Mouse (Mus musculus): Measurements from ENCODE around the gene Atg14. TPM values are rescaled to one million over a fixed set of nuclear protein-coding genes. Genes with fewer than 3 reads are reported as not detected.

Gene Atg14
- total RNA-seq, 2 experiments from 2014 or later = 14.7 to 15.1 TPM

GRCm38 (mm10) chr14:47510244-47510643, 60.2 kb downstream of the Atg14 start:
- no peak for DNase-seq (ENCODE audit: low spot score in 2 of 2)

- peak in 1 of 2 experiments; percentile 44 for DNase-seq (ENCODE audit: low spot score in 2 of 2)
Measured at GRCm38 (mm10) chr14:47508035-47508434, 62.4 kb downstream of the Atg14 start.

- peak in 1 of 2 experiments; percentile 54 for DNase-seq (ENCODE audit: low spot score in 2 of 2)
Measured at GRCm38 (mm10) chr14:47506676-47507075, 63.8 kb downstream of the Atg14 start.

GRCm38 (mm10) chr14:47504036-47504435, 66.4 kb downstream of the Atg14 start:
- no peak for DNase-seq (ENCODE audit: low spot score in 2 of 2)

- DNase-seq (ENCODE audit: low spot score in 2 of 2) = no peak
Measured at GRCm38 (mm10) chr14:47498632-47499031, 71.8 kb downstream of the Atg14 start.

- no peak for DNase-seq (ENCODE audit: low spot score in 2 of 2)
Measured at GRCm38 (mm10) chr14:47497166-47497565, 73.3 kb downstream of the Atg14 start.

GRCm38 (mm10) chr14:47495951-47496350, 74.5 kb downstream of the Atg14 start:
- DNase-seq (ENCODE audit: low spot score in 2 of 2) = no peak

GRCm38 (mm10) chr14:47493592-47494361, 76.7 kb downstream of the Atg14 start:
- no peak for DNase-seq (ENCODE audit: low spot score in 2 of 2)

Other genes with a start within 250 kb of the Atg14 start
- gene Lgals3, start 202.9 kb downstream of the Atg14 start, total RNA-seq (2021) = 1 to 10 TPM; 1.1 to 2.4 TPM
- gene Dlgap5, start 152.2 kb downstream of the Atg14 start, total RNA-seq (2021) = 1 to 10 TPM; 1.6 to 1.7 TPM
- 10 to 100 TPM; 72.5 to 87.0 TPM for gene Fbxo34, start 120.2 kb downstream of the Atg14 start, total RNA-seq (2021)
- gene Ktn1, start 77.8 kb upstream of the Atg14 start, total RNA-seq (2021) = 10 to 100 TPM; 79.9 to 96.3 TPM

Measured in layer of hippocampus, postnatal 14 days (tissue).